Mouse (Mus musculus): ENCODE data around the gene Rnf123. TPM values are rescaled to one million over a fixed set of nuclear protein-coding genes. Genes with fewer than 3 reads are reported as not detected.

Gene Rnf123
- polyA plus RNA-seq, 1 experiment from 2014 or later, result 25.5 TPM

DNA sequence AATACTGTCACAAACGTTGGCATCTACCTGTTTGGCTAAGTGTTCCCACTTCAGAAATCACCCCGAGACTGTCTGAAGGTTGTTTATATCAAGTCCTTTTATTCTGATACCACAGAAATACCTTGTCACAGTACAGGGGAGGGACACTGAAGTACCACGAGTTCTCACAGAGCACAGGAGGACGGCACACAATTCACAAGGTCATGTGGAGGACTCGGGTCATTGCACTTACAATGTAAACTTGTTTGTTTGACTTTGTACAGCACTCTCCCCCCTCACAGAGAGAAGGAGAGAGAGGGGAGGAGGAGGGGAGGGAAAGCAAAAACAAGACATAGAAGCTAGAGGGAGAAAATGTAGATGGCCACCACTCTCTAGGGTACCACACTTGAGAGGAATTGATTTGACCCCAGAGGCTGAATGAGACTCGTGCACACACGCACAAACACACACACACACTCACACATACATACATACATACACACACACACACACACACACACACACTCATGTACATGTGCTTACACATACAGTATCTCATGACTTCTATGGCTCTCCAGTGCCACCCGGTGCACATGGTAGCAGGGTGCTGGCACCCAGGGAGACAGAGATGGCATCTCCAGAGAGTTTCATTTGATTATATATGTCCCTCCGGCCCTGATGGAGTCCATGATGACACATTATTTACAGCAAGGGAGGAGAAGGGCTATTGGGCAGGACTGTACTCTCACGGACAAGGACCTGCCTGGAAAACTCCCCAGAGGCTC, 13.0 kb upstream of the Rnf123 start:
- Histone ChIP-seq H3K9me3 (no peaks in the 10 kb centered on the region), H3K9ac (no peak overlapping the region), H3K27me3 (no peaks in the 10 kb centered on the region), H3K36me3 (peaks cover 18% of the 10 kb centered on the region), H3K4me1 (peaks cover 28% of the 10 kb centered on the region), H3K4me2 (no peak overlapping the region), H3K4me3 (no peak overlapping the region), H3K27ac (no peak overlapping the region)
- 66% methylated on average over 10 of the region's 10 CpGs for WGBS
- ATAC-seq (ENCODE audit: insufficient number of reproducible peaks, low FRiP score, low TSS enrichment, low read depth), result no peak

DNA sequence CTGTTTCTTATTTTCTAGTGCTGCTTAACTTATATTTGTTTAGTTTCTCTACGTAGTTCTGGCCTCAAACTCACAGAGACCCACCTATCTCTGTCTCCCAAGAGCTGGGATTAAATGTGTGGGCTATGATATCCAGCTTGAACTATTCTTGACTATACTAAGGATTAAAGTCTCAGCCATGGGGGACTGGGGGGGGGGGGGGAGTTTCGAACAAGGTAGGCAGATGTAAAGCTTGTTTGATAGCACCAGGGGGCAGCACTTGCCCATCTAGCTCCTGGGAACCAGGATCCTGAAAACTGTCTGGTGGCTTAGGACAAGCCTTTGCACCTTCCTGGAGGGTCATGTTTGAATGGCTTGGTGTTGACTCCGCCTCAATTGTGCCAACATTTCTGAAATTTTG, 12.4 kb upstream of the Rnf123 start:
- 0 out of 2 replicates have a peak overlapping the region, but pooled peaks have one; percentile 51 for H3K9ac ChIP-seq
- H3K27ac ChIP-seq, result peak overlapping the region; percentile 86; the same call in 1 of the 2 replicates
- H3K9me3 ChIP-seq, result no peaks in the 10 kb centered on the region
- H3K4me2 ChIP-seq, result peak overlapping the region; percentile 98
- peak overlapping the region; percentile 66 for H3K4me3 ChIP-seq
- WGBS, result 10% methylated on average over 3 of the region's 3 CpGs
- no peak for ATAC-seq (ENCODE audit: insufficient number of reproducible peaks, low FRiP score, low TSS enrichment, low read depth)
- peaks cover 24% of the 10 kb centered on the region for H3K36me3 ChIP-seq
- peaks cover 28% of the 10 kb centered on the region for H3K4me1 ChIP-seq
- no peaks in the 10 kb centered on the region for H3K27me3 ChIP-seq

DNA sequence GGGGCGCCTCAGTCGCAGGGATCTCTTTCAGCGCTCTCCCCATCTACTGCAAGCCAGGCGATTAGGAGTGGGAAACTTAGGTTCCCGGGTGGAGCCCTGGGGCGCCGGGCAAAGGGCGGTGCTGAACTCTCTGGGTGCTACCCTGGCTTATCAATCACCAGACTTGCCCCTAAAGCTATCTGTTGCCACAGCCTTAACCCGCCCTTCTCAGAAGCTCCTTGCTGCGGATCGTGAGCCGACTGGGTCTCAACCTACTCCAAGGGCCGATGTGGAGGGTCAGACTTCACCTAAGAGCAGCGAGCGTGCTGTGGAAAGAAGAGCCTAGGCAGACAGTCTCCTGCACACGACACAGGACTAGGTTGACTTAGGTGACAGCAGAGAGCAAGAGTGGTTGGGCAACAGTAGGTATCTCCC, 11.9 kb upstream of the Rnf123 start:
- H3K27me3 ChIP-seq, result no peaks in the 10 kb centered on the region
- H3K4me1 ChIP-seq, result peaks cover 28% of the 10 kb centered on the region
- H3K27ac ChIP-seq, result peak overlapping the region; percentile 86
- WGBS, result under 1% methylated on average over 16 of the region's 16 CpGs
- no peak for ATAC-seq (ENCODE audit: insufficient number of reproducible peaks, low FRiP score, low TSS enrichment, low read depth)
- peak overlapping the region; percentile 51; the same call in 1 of the 2 replicates for H3K9ac ChIP-seq
- H3K36me3 ChIP-seq, result peaks cover 29% of the 10 kb centered on the region
- peak overlapping the region; percentile 98 for H3K4me2 ChIP-seq
- no peaks in the 10 kb centered on the region for H3K9me3 ChIP-seq
- peak overlapping the region; percentile 66 for H3K4me3 ChIP-seq

DNA sequence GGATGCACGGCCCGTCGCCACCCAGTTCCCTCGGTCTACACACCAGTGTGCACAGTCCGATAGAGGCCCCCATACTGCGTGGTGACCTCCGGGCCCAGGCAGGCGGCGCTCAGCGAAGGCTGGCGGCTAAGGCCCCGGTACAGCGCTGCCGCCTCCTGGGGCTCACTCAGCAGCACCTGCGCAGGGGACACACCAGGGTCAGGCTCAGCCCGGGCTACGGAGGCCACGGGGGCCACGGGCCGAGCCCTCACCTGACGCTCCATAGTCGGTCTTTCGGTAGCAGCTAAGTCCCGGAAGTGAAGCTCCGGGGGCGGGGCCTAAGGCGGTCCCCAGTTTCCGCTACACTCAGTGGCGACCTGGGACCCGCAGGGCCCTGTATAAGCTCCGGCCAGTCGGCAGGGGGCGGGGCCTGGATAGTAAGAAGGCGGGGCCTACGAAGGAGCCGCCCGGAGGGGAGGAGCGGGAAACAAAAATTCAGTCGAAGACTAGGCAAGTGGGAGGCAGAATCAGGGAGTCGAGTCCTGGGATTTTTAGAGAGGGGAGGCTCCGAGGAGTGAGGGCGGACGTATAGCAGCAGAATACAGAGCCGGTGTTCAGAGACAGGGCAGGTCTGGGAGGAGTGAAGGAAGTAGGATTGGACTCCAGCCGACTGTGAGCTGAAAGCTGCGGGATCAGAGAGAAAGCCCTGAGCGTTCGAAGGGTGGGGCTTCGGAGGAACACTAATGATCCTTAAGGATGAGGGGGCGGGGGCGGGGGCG, 11.2 kb upstream of the Rnf123 start, which contains the start of gene Apeh:
Gene Apeh (minus strand): TSS at position 423 of the 758 bp plus-strand sequence.
- Histone ChIP-seq H3K36me3 (peaks cover 36% of the 10 kb centered on the region), H3K9ac (peak within 1 kb of the TSS; percentile 51), H3K27ac (peak within 1 kb of the TSS; percentile 86), H3K4me3 (peak within 1 kb of the TSS; percentile 66), H3K27me3 (no peaks in the 10 kb centered on the region), H3K4me2 (peak within 1 kb of the TSS; percentile 98), H3K9me3 (no peaks in the 10 kb centered on the region), H3K4me1 (peaks cover 28% of the 10 kb centered on the region)
- under 1% methylated on average over 52 of the region's 52 CpGs for WGBS
- peak; percentile 85 for ATAC-seq (ENCODE audit: insufficient number of reproducible peaks, low FRiP score, low TSS enrichment, low read depth)

DNA sequence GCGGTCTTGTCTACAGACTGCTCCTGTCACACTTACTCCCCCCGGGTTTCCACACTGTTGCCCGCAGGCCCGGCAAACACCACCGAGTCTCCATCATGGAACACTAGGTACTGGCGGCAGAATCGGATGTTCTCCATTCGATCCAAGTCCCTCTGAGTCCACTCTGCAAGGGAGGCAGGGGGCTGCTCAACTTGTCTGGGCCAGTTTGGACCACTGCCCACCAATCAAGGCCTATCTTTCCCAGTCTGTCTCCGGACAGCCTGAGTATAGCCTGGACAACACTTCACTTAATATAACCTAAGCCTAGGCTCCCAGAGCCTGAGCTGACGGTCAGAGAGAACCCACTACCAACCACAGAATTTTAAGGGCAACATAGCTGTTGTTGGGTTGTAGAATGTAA, 10.4 kb upstream of the Rnf123 start:
- Histone ChIP-seq H3K4me2 (peak overlapping the region; percentile 98), H3K4me3 (peak overlapping the region; percentile 66), H3K27me3 (no peaks in the 10 kb centered on the region), H3K36me3 (peaks cover 44% of the 10 kb centered on the region), H3K27ac (peak overlapping the region; percentile 86), H3K4me1 (peaks cover 28% of the 10 kb centered on the region), H3K9ac (no peak overlapping the region), H3K9me3 (no peaks in the 10 kb centered on the region)
- WGBS, result 74% methylated on average over 10 of the region's 10 CpGs
- no peak for ATAC-seq (ENCODE audit: insufficient number of reproducible peaks, low FRiP score, low TSS enrichment, low read depth)

DNA sequence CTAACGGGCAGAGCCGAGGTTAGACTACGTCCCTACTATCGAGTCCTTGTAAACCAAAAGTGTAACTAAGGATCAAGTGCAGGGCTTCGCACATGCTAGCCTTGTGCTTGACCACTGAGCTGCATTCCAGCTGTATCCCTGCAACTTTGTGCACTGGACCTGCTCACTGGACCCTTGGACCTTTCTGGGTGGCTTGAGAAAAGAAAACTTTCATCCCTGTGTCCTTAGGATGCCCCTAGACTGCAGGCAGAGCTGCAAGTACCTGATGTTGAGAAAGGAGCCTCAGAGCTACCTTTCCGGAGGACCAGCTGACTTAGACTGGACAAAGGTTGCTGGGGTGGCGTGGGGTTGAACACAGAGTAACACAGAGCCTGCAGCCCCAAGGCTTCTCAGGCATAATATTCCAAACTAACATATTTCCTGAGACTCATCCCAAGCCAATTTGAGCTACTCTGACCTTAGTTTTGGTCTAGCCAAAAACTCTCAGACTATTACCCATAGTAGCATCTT, 7.5 kb upstream of the Rnf123 start:
- Histone ChIP-seq H3K27me3 (no peaks in the 10 kb centered on the region), H3K9ac (no peak overlapping the region), H3K36me3 (peaks cover 73% of the 10 kb centered on the region), H3K9me3 (no peaks in the 10 kb centered on the region), H3K4me3 (no peak overlapping the region), H3K27ac (no peak overlapping the region), H3K4me2 (no peak overlapping the region), H3K4me1 (peaks cover 19% of the 10 kb centered on the region)
- WGBS, result 92% methylated on average over 7 of the region's 7 CpGs
- no peak for ATAC-seq (ENCODE audit: insufficient number of reproducible peaks, low FRiP score, low TSS enrichment, low read depth)

DNA sequence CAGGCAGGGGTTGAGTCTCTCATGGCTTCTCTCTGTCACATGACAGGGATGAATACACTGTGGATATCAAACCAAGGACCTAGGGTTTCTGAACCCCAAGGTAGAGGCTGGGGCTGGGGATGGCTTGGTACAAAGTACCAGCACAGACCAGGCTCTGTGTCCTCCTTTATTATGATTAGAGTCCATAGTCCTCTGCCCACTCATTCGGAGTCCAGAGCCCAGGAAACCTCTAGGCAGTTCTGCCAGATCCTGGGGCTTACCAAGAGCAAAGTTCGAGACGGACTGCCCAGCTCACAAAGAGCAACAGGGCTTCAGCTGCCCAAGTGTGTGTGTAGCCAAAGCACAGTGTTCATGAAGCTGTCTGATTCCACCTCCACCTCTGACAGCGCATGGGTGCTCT, 2.1 kb upstream of the Rnf123 start:
- no peak overlapping the region for H3K4me2 ChIP-seq
- no peak overlapping the region for H3K9ac ChIP-seq
- H3K4me1 ChIP-seq, result peaks cover 7% of the 10 kb centered on the region
- H3K4me3 ChIP-seq, result no peak overlapping the region
- ATAC-seq (ENCODE audit: insufficient number of reproducible peaks, low FRiP score, low TSS enrichment, low read depth), result no peak
- H3K27me3 ChIP-seq, result peaks cover 41% of the 10 kb centered on the region
- H3K27ac ChIP-seq, result no peak overlapping the region
- 97% methylated on average over 4 of the region's 4 CpGs for WGBS
- H3K36me3 ChIP-seq, result peaks cover 64% of the 10 kb centered on the region
- no peaks in the 10 kb centered on the region for H3K9me3 ChIP-seq

DNA sequence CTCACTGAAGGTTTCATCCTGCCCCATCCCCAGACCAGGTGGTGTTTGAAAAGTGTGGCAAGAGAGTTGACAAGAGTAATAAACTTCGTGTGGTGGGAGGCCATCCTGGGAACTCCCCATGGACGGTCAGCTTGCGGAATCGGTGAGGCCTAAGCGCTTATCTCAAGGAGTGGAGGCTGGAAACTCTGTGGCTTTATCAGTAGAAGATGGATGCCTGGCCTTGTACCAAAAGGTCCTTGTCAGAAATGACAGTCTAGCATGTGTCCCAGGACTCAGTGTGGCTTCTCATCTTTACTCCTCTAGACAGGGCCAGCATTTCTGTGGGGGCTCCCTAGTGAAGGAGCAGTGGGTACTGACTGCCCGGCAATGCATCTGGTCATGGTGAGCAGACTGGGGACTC, 415 bp upstream of the Rnf123 start:
- Histone ChIP-seq H3K27ac (no peak overlapping the region), H3K4me1 (peaks cover 13% of the 10 kb centered on the region), H3K27me3 (peaks cover 41% of the 10 kb centered on the region), H3K4me2 (no peak overlapping the region), H3K9ac (no peak overlapping the region), H3K9me3 (no peaks in the 10 kb centered on the region), H3K36me3 (peaks cover 47% of the 10 kb centered on the region), H3K4me3 (no peak overlapping the region)
- WGBS, result 84% methylated on average over 6 of the region's 6 CpGs
- ATAC-seq (ENCODE audit: insufficient number of reproducible peaks, low FRiP score, low TSS enrichment, low read depth), result no peak

DNA sequence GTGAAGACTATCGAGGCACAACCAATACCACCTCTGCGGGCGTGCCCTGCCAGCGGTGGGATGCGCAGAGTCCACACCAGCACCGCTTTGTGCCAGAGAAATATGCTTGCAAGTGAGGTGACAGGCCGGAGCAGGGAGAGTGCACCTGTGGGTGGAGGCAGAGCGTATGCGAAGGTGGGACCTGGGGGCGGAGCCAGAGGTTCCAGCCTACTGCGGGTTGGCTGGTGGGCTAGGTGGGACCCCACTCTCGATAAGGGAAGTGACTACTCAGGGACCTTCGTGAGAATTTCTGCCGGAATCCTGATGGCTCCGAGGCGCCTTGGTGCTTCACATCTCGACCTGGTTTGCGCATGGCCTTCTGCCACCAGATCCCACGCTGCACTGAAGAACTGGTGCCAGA, 597 bp downstream of the Rnf123 start:
- H3K9me3 ChIP-seq, result no peaks in the 10 kb centered on the region
- H3K4me2 ChIP-seq, result peak overlapping the region; percentile 24; the same call in 1 of the 2 replicates
- peaks cover 23% of the 10 kb centered on the region for H3K4me1 ChIP-seq
- H3K36me3 ChIP-seq, result peaks cover 36% of the 10 kb centered on the region
- 7% methylated on average over 19 of the region's 19 CpGs for WGBS
- no peak for ATAC-seq (ENCODE audit: insufficient number of reproducible peaks, low FRiP score, low TSS enrichment, low read depth)
- peaks cover 41% of the 10 kb centered on the region for H3K27me3 ChIP-seq
- no peak overlapping the region for H3K27ac ChIP-seq
- H3K4me3 ChIP-seq, result peak overlapping the region; percentile 19; the same call in 1 of the 2 replicates
- no peak overlapping the region for H3K9ac ChIP-seq

DNA sequence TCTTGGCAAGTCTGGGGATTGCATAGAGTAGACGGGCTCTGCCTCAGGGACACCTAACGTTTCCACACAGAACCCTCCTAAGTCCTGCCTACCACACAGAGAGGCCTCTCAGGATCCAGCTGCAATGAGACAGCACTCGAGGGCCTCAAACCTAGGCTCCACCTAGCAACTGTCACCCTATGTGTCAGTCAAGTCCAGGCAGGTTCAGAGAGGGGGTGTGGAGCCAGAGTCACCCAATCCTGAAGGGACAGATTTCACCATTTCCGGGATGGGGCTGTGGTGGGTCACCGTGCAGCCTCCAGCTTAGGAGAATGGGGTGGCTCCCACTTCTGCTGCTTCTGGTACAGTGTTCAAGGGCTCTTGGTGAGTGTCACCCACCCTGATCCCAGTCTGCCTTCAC, 3.0 kb downstream of the Rnf123 start, which contains the start of gene Mst1:
Gene Mst1 (plus strand): TSS at position 269 of the 400 bp plus-strand sequence.
- peak; percentile 37; the same call in 1 of the 2 replicates for ATAC-seq (ENCODE audit: insufficient number of reproducible peaks, low FRiP score, low TSS enrichment, low read depth)
- Histone ChIP-seq H3K4me3 (peak within 1 kb of the TSS; percentile 79), H3K4me2 (peak within 1 kb of the TSS; percentile 85), H3K27me3 (peaks cover 41% of the 10 kb centered on the region), H3K36me3 (peaks cover 13% of the 10 kb centered on the region), H3K9ac (peak within 1 kb of the TSS; percentile 93), H3K27ac (no peak within 1 kb of the TSS), H3K9me3 (no peaks in the 10 kb centered on the region), H3K4me1 (peaks cover 23% of the 10 kb centered on the region)
- WGBS, result 62% methylated on average over 5 of the region's 5 CpGs

DNA sequence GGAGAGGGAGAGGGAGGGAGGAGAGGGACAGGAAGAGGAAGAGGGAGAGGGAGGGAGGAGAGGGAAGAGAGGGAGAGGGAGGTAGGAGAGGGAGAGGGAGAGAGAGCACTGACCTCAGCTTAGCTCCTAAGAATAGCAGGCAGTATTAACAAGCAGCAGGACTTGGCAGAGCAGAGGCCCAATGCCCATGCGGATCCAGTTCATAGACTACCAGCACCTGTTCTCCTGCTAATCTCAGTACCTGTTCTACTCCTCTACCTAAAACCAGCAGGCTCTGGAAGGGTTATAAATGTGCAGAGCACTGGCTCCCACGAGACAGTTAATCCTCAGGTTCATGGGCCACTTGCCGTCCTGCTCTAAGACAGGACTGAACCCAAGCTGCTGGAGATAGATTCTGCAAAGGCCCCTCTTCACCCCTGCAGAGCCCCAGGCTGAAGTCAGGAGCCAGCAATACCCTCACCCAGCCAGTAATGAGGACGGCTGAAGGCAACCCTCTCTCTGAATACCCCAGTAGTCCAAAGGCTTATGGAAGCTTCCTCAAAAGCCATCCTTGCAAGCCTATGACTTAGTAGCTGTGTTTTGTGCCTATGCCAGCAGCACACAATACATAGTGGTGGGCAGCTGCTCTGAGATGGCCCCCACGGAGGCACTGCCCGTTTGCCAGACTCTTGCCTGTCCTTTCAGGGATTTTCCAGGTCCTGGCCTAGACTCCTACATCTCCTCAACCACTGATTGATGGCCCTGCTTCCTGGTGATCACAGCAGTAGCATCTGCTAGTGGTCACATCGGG, 9.8 kb downstream of the Rnf123 start:
- peaks cover 7% of the 10 kb centered on the region for H3K4me1 ChIP-seq
- H3K27ac ChIP-seq, result no peak overlapping the region
- no peak overlapping the region for H3K9ac ChIP-seq
- H3K4me3 ChIP-seq, result no peak overlapping the region
- peaks cover 29% of the 10 kb centered on the region for H3K36me3 ChIP-seq
- no peaks in the 10 kb centered on the region for H3K9me3 ChIP-seq
- no peak overlapping the region for H3K4me2 ChIP-seq
- H3K27me3 ChIP-seq, result no peaks in the 10 kb centered on the region
- 0 out of 2 replicates have a peak, but pooled peaks have one; percentile 19 for ATAC-seq (ENCODE audit: insufficient number of reproducible peaks, low FRiP score, low TSS enrichment, low read depth)
- 61% methylated on average over 7 of the region's 7 CpGs for WGBS
